Mouse (Mus musculus): ENCODE measurements around the gene Dpm2.

Dpm2 gene

GRCm38 (mm10) chr2:32570698-32571494 lies at the start of gene Dpm2:
TSS of gene Dpm2 (plus strand) at chr2:32570858.
- peak; percentile 90 for DNase-seq

DNA sequence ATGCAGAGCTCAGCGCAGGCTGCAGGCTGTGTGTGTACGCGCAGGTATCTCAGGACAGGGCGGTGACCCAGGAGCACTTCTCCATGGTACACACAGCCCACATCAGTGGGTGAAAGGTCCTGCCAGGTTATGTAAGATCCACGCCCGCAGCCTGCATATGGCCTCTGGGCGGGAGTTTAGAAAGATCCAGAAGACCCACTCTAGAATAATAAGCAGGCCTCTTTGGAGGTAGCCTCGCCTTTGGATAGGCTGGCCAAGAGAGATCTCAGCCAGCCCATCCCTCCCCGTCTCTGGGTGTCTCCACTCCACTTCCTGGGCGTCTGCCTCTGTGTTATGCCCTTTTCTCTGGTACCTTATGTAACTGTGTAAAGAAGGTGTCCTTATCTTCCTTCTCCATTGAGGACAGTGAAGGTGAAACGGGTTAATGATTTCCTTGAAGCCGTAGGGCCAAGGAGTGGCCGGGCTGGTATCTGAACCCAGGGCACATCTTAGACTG lies 46.1 kb upstream of the Dpm2 start:
- peak; percentile 84 for DNase-seq

GRCm38 (mm10) chr2:32525816-32526215 lies 44.8 kb upstream of the Dpm2 start:
- DNase-seq: peak; percentile 67

DNA sequence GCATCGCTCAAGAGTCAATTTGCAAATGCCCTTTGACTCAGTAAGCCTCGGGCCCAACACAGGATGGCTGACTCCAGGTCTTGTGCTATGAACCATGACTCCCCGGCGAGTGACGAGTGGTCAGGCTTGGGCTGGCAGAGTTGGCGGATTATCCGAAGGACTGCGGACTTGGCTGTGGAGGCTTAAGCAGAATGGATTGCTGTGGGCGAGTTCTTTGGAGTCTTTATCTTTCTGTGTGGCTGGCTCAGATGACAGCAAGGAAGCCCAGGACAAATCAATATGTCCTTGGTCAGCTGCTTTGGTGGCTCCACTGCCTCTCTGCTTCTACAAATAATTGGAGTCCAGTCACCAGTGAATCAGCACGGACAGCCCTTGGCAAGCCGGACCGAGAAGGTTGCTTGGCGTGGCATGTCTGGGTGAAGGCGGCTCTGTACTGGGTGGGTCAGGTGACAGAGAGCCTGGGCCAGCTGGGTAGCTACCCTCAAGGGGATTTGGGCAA lies 43.1 kb upstream of the Dpm2 start:
- DNase-seq: peak; percentile 81

- DNase-seq: no peak
Observed at GRCm38 (mm10) chr2:32528326-32528725, 42.3 kb upstream of the Dpm2 start.

DNA sequence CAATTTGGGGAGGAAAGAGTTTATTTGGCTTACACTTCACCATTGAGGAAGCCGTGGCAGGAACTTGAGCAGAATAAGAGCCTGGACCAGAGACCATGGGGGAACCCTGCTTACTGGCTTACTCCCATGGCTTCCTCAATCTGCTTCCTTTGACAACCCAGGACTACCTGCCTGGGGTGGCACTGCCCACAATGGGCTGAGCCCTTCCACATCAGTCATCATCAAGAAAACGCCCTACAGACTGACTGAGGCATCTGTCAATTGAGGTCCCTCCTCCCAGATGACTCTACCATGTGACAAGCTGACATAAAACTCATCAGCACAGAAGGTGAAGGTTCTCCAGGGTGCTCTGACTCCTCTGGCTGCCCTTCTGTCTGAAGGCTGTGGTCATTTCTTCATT lies 40.2 kb upstream of the Dpm2 start:
- peak; percentile 36 for DNase-seq

- DNase-seq: no peak
Observed at GRCm38 (mm10) chr2:32533163-32533562, 37.5 kb upstream of the Dpm2 start.

GRCm38 (mm10) chr2:32534061-32534732 lies 36.5 kb upstream of the Dpm2 start:
- DNase-seq: peak; percentile 68

DNA sequence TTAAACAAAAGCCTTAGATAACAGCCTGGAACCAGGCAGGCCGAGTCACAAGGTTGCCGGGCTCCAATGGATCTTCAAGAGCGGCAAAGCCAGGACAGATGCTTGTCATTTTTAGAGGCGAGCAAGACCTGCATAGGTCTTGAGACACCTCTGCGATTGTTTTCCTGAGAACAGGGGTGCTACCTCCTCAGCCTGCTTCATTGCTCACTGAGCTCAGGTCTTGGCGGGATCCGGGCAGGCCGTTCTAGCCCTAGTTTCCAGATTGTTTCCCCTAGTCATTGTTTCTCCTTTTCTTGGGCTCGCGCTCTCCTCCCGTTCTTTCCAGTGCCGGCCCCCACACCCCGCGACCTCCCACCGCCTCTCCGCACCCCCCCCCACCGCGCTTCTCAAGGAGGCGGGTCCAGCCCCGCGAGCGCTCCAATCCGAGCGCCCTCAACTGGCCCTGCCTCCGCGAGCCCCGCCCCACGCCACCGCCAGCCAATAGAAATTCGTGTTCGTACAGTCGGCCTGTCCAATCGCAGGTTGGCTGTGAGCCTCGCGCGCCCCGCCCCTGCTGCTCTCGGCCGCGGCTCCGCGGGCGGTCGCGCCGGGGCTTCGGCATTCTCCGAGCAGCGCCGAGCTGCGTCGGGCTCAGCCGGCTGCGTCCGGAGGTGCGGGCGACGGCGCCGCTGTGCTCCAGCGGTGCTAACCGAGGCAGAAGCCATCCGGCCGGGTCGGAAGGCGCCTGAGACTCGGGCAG lies 35.8 kb upstream of the Dpm2 start, which contains the start of gene Fam102a:
Gene Fam102a (plus strand): TSS at position 600 of the 739 bp plus-strand sequence.
- DNase-seq: peak; percentile 99

- DNase-seq: peak; percentile 85
Observed at GRCm38 (mm10) chr2:32535501-32535991, 35.1 kb upstream of the Dpm2 start.

DNA sequence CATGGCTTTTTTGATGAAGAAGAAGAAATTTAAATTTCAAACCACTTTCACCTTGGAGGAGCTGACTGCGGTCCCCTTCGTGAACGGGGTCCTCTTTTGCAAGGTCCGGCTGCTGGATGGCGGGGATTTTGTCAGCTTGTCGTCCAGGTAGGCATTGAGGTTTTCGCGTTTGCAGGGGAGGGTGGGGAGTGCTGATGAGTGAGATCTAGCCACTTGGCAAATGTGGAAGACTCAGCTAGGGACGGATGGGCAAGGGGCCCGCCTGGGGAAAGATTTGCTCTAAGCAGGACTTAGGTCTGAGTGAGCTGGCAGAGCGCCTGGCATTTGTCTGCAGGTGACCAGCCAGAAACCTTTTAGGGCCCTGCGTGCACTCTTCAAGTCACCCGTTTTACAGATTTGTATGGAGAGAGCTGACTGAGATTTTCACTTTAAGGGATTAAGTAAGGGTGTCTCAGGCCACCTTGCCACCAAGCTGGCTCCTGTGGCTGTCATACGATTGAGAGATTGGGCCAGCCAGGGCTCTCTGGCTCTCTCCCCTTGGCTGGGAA lies 34.5 kb upstream of the Dpm2 start:
- DNase-seq: peak; percentile 71

GRCm38 (mm10) chr2:32536634-32537359 lies 33.9 kb upstream of the Dpm2 start:
- DNase-seq: peak; percentile 79

DNA sequence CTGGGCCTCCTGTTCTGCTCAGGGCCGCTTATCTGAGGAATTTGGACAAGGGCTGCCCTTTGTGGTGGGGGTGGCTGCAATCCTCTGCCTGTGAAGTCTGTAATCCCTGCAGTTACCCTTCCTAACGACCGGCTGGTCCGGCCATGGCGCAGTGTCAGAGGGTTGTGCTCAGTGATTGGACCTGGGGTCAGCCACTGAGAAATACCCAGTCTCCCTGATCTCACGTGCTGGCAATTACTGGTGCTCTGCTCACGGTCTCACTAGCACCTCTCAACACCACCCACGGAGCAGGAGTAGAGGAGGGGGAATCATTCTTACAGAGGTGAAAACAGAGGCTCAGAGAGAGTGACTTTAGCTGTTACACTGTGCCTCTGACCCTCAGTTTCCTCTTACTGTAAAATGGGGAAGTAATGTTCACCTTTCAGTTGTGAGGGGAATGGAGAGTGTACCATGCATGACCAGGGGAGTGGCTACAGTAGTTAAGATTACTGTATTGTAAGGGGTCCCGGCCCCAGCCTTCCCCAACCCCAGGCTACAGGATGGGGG lies 33.2 kb upstream of the Dpm2 start:
- DNase-seq: peak; percentile 60

DNA sequence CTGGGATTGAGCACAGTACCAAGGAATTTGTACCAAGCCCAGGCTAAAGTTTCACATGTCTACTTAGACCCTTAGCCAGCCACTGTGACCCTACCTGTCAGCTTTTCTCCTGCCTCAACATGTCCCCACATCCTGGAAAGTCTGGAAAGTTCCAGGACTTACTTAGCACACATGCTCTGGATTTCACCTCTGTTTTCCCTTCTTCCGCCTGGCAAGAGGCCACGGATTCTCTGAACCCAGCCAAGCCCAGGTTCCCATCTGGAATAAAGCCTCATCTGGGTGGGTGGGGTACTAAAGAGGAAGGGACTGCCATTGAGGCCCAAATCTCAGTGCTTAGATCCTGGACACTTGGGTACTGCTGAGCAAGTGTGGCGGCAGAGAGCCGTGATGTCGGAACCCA lies 32.7 kb upstream of the Dpm2 start:
- DNase-seq: no peak

DNA sequence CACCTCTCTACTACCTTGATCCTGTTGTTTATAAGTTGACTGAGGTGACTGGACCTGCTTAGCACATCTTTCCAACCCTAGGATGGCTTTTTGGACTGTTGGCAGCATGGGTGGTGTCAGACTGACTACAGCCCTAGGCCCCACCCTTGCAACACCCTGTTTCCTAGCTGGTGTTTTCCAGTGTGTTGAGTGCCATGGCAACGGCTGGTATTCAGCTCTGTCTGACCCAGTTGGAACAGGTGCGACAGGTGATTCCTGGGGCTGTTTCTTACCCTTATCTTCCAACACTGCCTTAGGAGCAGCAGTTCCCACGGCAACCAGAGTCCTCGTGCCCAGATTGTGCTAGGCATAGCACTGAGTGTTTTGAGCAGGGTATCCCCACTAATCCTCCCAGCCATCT lies 32.2 kb upstream of the Dpm2 start:
- no peak for DNase-seq

GRCm38 (mm10) chr2:32539452-32539981 lies 31.1 kb upstream of the Dpm2 start:
- no peak for DNase-seq

DNA sequence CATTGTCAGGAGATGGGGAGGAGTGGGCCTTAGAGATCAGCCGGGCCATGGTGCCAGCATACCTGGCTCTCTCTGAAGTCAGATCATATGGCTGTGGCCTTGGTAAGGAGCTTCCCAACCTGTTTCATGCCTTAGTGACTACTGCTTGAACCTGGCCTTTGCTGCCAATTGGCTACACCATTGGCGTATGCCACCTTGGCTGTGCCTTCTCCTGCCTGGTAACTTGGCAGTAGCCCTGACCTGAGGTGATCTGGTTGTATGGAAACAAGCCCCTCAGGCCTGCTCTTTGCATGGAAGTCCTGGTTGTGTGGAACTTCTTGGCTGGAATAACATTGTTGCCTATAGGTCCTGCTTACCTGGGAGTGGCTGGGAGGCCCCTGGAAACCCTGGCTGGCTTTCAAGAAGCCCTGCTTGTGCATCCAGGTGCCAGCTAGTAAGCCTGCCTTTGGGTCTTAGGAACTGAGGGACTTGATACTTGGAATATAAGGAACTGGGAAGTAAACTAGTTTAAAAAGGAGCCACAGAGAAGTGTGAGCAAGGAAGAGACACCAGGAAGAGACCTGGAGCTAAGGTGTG lies 29.2 kb upstream of the Dpm2 start:
- no peak for DNase-seq

- DNase-seq: no peak
Observed at GRCm38 (mm10) chr2:32541986-32542573, 28.6 kb upstream of the Dpm2 start.

GRCm38 (mm10) chr2:32543031-32543449 lies 27.6 kb upstream of the Dpm2 start:
- DNase-seq: no peak

- no peak for DNase-seq
Observed at GRCm38 (mm10) chr2:32546951-32547350, 23.7 kb upstream of the Dpm2 start.

GRCm38 (mm10) chr2:32547380-32547779 lies 23.3 kb upstream of the Dpm2 start:
- DNase-seq: no peak

All from kidney, adult 18-20 months (tissue).